Mouse (Mus musculus): ENCODE data around the gene Lgals12.

GRCm38 (mm10) chr19:7605013-7605412 lies 2.0 kb downstream of the Lgals12 start:
- TF ChIP-seq CTCF (IDR thresholded peaks at IDR 0.05; ENCODE audit: low read depth, low read length) (no peak), POLR2A (IDR thresholded peaks at IDR 0.05; ENCODE audit: borderline replicate concordance, low read depth, low read length) (no peak)

Measured in bone marrow macrophage, adult 2 months (primary cell).